Mouse (Mus musculus): ENCODE measurements around the gene Hrh2. TPM values are rescaled to one million over a fixed set of nuclear protein-coding genes. Genes with fewer than 3 reads are reported as not detected.

Gene Hrh2
- polyA plus RNA-seq, 1 experiment from 2014 or later = 2.6 TPM

DNA sequence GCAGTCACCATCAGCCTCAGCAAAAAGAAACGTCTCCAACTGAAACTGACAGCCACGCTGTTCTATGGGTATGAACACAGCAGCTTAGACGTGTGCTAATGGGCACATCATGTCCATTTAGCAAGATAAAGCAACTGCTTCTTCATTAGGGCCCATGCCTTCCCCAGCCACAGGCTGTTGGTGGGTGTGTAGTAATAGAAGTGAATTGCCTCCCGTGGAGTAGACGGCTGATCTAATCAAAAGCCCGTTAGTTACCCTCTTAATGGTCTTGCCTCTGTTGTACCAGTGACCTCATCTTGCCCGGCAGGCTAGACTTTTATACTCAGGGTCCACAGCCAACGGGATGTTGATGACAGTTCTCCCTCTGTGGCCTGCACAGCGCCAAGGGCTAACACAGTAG, 7.1 kb downstream of the Hrh2 start:
- H3K4me3 ChIP-seq (ENCODE audit: low read depth, low read length) = no peak overlapping the region
- TF ChIP-seq CTCF (IDR thresholded peaks at IDR 0.05; ENCODE audit: low read depth) (no peak), EP300 (optimal IDR thresholded peaks at IDR 0.05) (no peak)
- DNase-seq (ENCODE audit: low spot score) (no peak), ATAC-seq (ENCODE audit: low FRiP score, low TSS enrichment) (no peak)
- H3K27me3 ChIP-seq (ENCODE audit: control insufficient read depth, insufficient read depth, low read length) = no peaks in the 10 kb centered on the region
- no peaks in the 10 kb centered on the region for H3K9me3 ChIP-seq (ENCODE audit: control insufficient read depth, low read length)
- no peaks in the 10 kb centered on the region for H3K36me3 ChIP-seq (ENCODE audit: control insufficient read depth, insufficient read depth, low read length)
- 65% methylated on average over 9 of the region's 9 CpGs for WGBS
- H3K27ac ChIP-seq (replicated peaks) = no peak overlapping the region
- no peak overlapping the region for H3K4me2 ChIP-seq (replicated peaks; ENCODE audit: low read depth)
- no peak overlapping the region for H3K9ac ChIP-seq (ENCODE audit: low read length)
- H3K4me1 ChIP-seq (replicated peaks; ENCODE audit: control insufficient read depth, insufficient read depth) = no peaks in the 10 kb centered on the region

DNA sequence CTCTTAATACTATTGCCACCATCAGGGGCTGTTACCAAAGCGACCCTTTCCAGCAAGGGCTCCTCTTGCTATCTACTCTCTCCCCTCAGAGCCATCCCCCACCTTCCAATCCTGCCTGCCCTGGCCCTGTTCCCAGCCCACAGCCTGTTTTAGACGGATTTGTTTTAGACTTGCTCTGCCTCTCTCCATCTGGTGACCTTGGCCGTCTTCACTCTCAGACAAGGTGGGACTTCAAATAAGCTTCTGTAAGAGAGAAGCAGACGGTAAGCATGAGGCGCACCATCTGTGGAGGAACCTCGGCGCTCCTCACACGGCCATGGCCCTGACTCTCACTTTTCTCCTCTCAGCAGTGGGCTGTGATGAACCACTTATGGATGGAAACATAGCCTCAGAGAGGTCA, 10.5 kb downstream of the Hrh2 start:
- 59% methylated on average over 8 of the region's 8 CpGs for WGBS

DNA sequence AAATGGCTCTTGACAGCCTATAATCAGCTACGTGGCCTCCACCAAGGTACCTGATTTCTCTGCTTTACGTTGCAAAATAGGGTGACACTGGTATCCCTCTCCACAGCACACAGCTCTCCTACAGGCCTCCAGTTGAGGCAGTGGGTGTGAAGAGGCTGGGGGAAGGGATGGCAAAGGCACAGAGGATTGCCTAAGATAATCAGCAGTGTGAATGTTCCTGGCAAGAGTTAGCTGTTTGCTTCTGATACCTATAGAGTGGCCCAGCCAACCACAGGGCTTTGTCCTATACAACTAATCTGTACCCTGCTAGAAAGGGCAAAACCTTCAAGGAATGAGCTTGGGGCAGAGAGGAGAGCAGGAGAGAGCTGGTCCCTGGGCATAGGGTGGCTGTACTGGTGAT, 11.5 kb downstream of the Hrh2 start:
- TF ChIP-seq EP300 (optimal IDR thresholded peaks at IDR 0.05) (no peak), CTCF (IDR thresholded peaks at IDR 0.05; ENCODE audit: low read depth) (no peak)
- H3K4me3 ChIP-seq (ENCODE audit: low read depth, low read length) = no peak overlapping the region
- DNase-seq (ENCODE audit: low spot score) = no peak
- H3K9me3 ChIP-seq (ENCODE audit: control insufficient read depth, low read length) = no peaks in the 10 kb centered on the region
- no peak for ATAC-seq (ENCODE audit: low FRiP score, low TSS enrichment)
- no peak overlapping the region for H3K27ac ChIP-seq (replicated peaks)
- H3K9ac ChIP-seq (ENCODE audit: low read length) = no peak overlapping the region
- H3K4me1 ChIP-seq (replicated peaks; ENCODE audit: control insufficient read depth, insufficient read depth) = no peaks in the 10 kb centered on the region
- H3K36me3 ChIP-seq (ENCODE audit: control insufficient read depth, insufficient read depth, low read length) = no peaks in the 10 kb centered on the region
- WGBS = 74% methylated on average over 2 of the region's 2 CpGs
- H3K27me3 ChIP-seq (ENCODE audit: control insufficient read depth, insufficient read depth, low read length) = no peaks in the 10 kb centered on the region
- no peak overlapping the region for H3K4me2 ChIP-seq (replicated peaks; ENCODE audit: low read depth)

More for the DNA sequence above, 10.5 kb downstream of the Hrh2 start:
- H3K27ac ChIP-seq (replicated peaks) = no peak overlapping the region
- TF ChIP-seq CTCF (IDR thresholded peaks at IDR 0.05; ENCODE audit: low read depth) (no peak), EP300 (optimal IDR thresholded peaks at IDR 0.05) (no peak)
- H3K27me3 ChIP-seq (ENCODE audit: control insufficient read depth, insufficient read depth, low read length) = no peaks in the 10 kb centered on the region
- H3K9ac ChIP-seq (ENCODE audit: low read length) = no peak overlapping the region
- DNase-seq (ENCODE audit: low spot score) (no peak), ATAC-seq (ENCODE audit: low FRiP score, low TSS enrichment) (no peak)
- H3K36me3 ChIP-seq (ENCODE audit: control insufficient read depth, insufficient read depth, low read length) = no peaks in the 10 kb centered on the region
- no peak overlapping the region for H3K4me3 ChIP-seq (ENCODE audit: low read depth, low read length)
- H3K4me1 ChIP-seq (replicated peaks; ENCODE audit: control insufficient read depth, insufficient read depth) = no peaks in the 10 kb centered on the region
- no peaks in the 10 kb centered on the region for H3K9me3 ChIP-seq (ENCODE audit: control insufficient read depth, low read length)
- H3K4me2 ChIP-seq (replicated peaks; ENCODE audit: low read depth) = no peak overlapping the region

DNA sequence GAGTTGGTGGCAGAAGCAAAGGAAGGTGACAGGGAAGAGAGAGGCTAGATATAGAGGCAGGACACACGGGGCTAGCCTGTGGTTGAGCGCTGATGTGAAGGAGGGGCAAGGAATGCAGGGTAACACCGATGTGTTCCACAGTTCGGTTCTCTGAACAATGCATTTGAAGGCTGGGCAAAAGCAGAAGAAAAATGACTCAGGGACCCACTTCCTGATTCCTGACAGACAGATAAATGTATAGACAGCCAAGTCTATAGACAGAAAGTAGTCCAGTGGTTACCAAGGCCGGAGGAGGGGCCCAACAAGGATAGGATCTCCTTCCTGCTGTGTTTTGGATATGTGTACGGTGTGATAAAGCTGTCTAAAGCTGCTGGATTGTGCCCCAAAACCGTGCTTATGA, 13.3 kb downstream of the Hrh2 start:
- Histone ChIP-seq H3K4me3 (ENCODE audit: low read depth, low read length) (no peak overlapping the region), H3K9me3 (ENCODE audit: control insufficient read depth, low read length) (no peaks in the 10 kb centered on the region), H3K4me2 (replicated peaks; ENCODE audit: low read depth) (no peak overlapping the region), H3K9ac (ENCODE audit: low read length) (no peak overlapping the region), H3K27ac (replicated peaks) (no peak overlapping the region), H3K4me1 (replicated peaks; ENCODE audit: control insufficient read depth, insufficient read depth) (no peaks in the 10 kb centered on the region), H3K36me3 (ENCODE audit: control insufficient read depth, insufficient read depth, low read length) (no peaks in the 10 kb centered on the region), H3K27me3 (ENCODE audit: control insufficient read depth, insufficient read depth, low read length) (no peaks in the 10 kb centered on the region)
- DNase-seq (ENCODE audit: low spot score) = no peak
- WGBS = 66% methylated on average over 7 of the region's 7 CpGs
- ATAC-seq (ENCODE audit: low FRiP score, low TSS enrichment) = no peak
- TF ChIP-seq EP300 (optimal IDR thresholded peaks at IDR 0.05) (no peak), CTCF (IDR thresholded peaks at IDR 0.05; ENCODE audit: low read depth) (no peak)

DNA sequence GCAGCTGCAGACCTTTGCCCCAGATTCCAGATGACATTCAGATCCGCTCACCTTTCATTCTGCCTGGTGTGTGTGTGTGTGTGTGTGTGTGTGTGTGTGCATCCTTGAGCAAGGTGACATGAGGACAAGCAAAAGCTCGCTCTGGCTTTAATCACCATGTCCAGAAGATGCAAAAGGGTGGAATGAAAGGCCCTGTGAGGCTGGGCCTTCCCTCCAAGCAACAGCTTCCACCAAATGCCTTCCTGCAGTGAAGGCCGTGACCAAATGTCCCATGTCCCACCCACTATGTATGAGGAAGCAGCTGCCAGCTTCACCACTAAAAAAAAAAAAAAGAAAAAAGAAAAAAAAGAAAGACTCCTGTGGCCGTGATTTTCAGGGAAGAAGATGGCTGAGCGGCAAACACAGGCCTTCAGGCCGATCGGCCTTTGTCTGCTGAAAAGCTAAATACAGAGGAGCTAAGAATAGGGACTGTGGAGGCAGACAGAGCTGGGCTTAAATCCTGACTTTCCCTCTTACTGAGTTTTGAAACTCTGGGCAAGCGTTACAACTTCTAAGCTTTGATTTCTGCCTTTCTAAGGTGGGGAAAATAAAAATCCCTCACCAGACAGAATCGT, 14.3 kb downstream of the Hrh2 start:
- ATAC-seq (ENCODE audit: low FRiP score, low TSS enrichment) (no peak), DNase-seq (ENCODE audit: low spot score) (no peak)
- WGBS = 73% methylated on average over 9 of the region's 9 CpGs
- TF ChIP-seq CTCF (IDR thresholded peaks at IDR 0.05; ENCODE audit: low read depth) = no peak
- no peak for TF ChIP-seq EP300 (optimal IDR thresholded peaks at IDR 0.05)
- Histone ChIP-seq H3K4me1 (replicated peaks; ENCODE audit: control insufficient read depth, insufficient read depth) (no peaks in the 10 kb centered on the region), H3K9me3 (ENCODE audit: control insufficient read depth, low read length) (no peaks in the 10 kb centered on the region), H3K36me3 (ENCODE audit: control insufficient read depth, insufficient read depth, low read length) (no peaks in the 10 kb centered on the region), H3K27ac (replicated peaks) (no peak overlapping the region), H3K27me3 (ENCODE audit: control insufficient read depth, insufficient read depth, low read length) (no peaks in the 10 kb centered on the region), H3K4me2 (replicated peaks; ENCODE audit: low read depth) (no peak overlapping the region), H3K4me3 (ENCODE audit: low read depth, low read length) (no peak overlapping the region), H3K9ac (ENCODE audit: low read length) (no peak overlapping the region)

DNA sequence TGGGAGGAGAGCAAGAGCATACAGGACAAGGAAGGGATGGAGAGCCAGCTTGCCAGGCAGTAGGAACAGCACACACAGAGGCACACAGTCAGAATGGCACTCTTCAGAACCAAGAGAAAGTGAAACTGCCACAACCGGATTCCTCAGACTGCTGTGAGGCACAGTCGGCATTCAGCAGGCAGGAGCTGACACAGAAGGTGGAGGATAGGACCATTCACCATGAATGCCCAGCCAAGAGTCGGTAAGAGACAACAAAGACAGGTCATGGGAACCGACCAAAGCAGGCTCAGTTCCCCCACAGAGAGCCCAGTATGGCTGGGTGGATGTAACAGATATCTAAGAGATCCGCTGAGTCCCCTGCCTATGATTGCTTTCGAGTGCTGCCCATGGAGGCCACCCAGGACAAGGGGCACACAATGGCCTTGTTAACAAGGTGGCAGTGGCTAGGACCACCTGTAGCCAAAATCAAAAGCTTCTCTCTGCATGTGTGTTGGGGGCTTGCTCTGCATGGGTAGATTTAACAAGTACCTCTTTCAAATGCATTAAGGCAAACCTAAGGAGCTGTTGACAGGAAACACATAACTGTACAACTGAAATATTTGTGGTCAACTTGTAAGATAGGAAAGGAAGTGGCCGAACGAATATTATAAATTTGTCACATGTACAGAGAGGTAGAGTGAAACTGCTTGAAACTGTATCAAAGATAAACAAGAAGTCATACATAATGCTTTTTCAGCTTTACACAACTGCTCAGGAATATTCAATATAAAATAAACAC, 17.7 kb downstream of the Hrh2 start:
- Histone ChIP-seq H3K4me1 (replicated peaks; ENCODE audit: control insufficient read depth, insufficient read depth) (no peaks in the 10 kb centered on the region), H3K9me3 (ENCODE audit: control insufficient read depth, low read length) (no peaks in the 10 kb centered on the region), H3K27ac (replicated peaks) (no peak overlapping the region), H3K4me3 (ENCODE audit: low read depth, low read length) (no peak overlapping the region), H3K4me2 (replicated peaks; ENCODE audit: low read depth) (no peak overlapping the region), H3K27me3 (ENCODE audit: control insufficient read depth, insufficient read depth, low read length) (no peaks in the 10 kb centered on the region), H3K9ac (ENCODE audit: low read length) (no peak overlapping the region), H3K36me3 (ENCODE audit: control insufficient read depth, insufficient read depth, low read length) (no peaks in the 10 kb centered on the region)
- DNase-seq (ENCODE audit: low spot score) (no peak), ATAC-seq (ENCODE audit: low FRiP score, low TSS enrichment) (no peak)
- no peak for TF ChIP-seq CTCF (IDR thresholded peaks at IDR 0.05; ENCODE audit: low read depth)
- TF ChIP-seq EP300 (optimal IDR thresholded peaks at IDR 0.05) = no peak
- 61% methylated on average over 8 of the region's 8 CpGs for WGBS

Data from stomach, postnatal 0 days (tissue).